Mouse (Mus musculus): Measurements from ENCODE around the gene Kirrel3.

DNA sequence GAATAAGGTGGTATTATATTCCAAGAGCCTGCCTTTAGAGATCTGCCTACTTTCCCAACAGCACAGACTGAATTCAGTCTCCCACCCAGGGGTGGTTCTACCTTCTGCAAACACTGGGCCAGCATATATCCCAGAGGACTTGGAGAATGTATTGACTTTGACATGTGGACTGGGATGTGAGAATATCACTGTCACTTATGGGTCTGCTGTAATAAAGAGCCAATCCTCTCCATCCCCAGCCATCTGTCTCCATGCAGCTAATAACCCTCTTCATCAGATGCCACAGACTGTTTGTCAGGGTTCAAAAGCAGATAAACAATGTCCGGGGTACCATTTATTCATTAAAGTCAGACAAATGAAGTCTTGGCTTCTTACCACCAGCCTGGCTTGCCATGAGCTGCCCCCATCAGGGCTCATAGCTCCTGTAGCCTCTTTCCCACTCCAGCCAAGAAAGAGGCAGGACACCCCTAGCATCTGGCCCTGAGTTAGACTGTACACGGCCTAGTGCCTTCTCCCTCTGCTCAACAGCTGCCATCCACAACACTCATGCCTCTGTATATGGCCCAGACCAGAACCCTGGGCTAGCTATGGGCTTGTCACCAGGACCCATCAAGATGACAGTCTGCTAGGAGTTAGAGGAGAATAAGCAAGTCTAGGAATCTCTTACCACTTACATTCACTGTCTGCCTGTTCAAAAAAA is 426.7 kb downstream of the Kirrel3 start:
- TF ChIP-seq CTCF (IDR thresholded peaks at IDR 0.05) (no peak), EP300 (IDR thresholded peaks at IDR 0.05) (no peak)

Measured in lung, postnatal 0 days (tissue).